Mouse (Mus musculus) forebrain, postnatal 0 days (tissue): ENCODE data around the gene Ryk. TPM values are rescaled to one million over a fixed set of nuclear protein-coding genes. Genes with fewer than 3 reads are reported as not detected.

Experiments
- ATAC-seq: fragments of 200-750 bp; cut with Nextera tagmentation; 2 replicates; pipeline ENCODE4 v1.8.0; 2017; ENCODE audit warnings: mild to moderate bottlenecking, moderate library complexity
- DNase-seq: peaks from one replicate; pipeline ENCODE4 v3.0.0-alpha.2; 2015
- H3K27ac ChIP-seq: fragments of 300-500 bp; sonication (generic); 2 replicates; pipeline ENCODE4 v1.5.1; 2014; ENCODE audit warnings: low read depth, mild to moderate bottlenecking, antibody characterized with exemption, low read length, moderate library complexity, mixed read lengths
- H3K27me3 ChIP-seq: fragments of 300-500 bp; sonication (generic); 2 replicates; pipeline ENCODE4 v1.6.1; 2014; ENCODE audit warnings: mild to moderate bottlenecking, low read length, mixed read lengths; ENCODE audit not compliant: insufficient read depth
- H3K36me3 ChIP-seq: fragments of 300-500 bp; sonication (generic); 2 replicates; pipeline ENCODE4 v1.6.1; 2014; ENCODE audit warnings: mild to moderate bottlenecking, moderate library complexity; ENCODE audit not compliant: insufficient read depth
- H3K4me1 ChIP-seq: fragments of 300-500 bp; sonication (generic); 2 replicates; pipeline ENCODE4 v1.6.1; 2014; ENCODE audit warnings: antibody characterized with exemption; ENCODE audit not compliant: insufficient read depth
- H3K4me2 ChIP-seq: fragments of 300-500 bp; sonication (generic); 2 replicates; pipeline ENCODE4 v1.6.1; 2014; ENCODE audit warnings: low read depth, mild to moderate bottlenecking, moderate library complexity
- H3K4me3 ChIP-seq: fragments of 300-500 bp; sonication (generic); 2 replicates; pipeline ENCODE4 v1.5.1; 2014; ENCODE audit warnings: low read depth, low read length, mixed read lengths
- H3K9ac ChIP-seq: fragments of 300-500 bp; sonication (generic); 2 replicates; pipeline ENCODE4 v1.6.1; 2014; ENCODE audit warnings: mild to moderate bottlenecking
- H3K9me3 ChIP-seq: fragments of 300-500 bp; sonication (generic); 2 replicates; pipeline ENCODE4 v1.6.1; 2016; ENCODE audit warnings: low read length
- CTCF ChIP-seq: sonication (generic); IDR thresholded peaks from 2 replicates; pipeline ENCODE4 v1.5.1; 2016; ENCODE audit warnings: antibody characterized with exemption, control low read depth, low read depth
- WGBS: fragments of 180-500 bp; shearing (Covaris S2); extraction: QIAGEN DNeasy Blood & Tissue Kit; methylation state at CpG from one replicate; pipeline ENCODE4 v1.1.7; 2014; 5-methylcytosine and 5-hydroxymethylcytosine counted together
- polyA plus RNA-seq: library from polyadenylated mRNA; unstranded; fragments of >200 nt; fragmentation: Nextera tagmentation; extraction: Ambion mirVana; gene quantifications from 2 replicates; pipeline ENCODE4 v1.2.1, GENCODE M21; 2015
- total RNA-seq: library from RNA; depleted of rRNA; stranded (reverse); fragments of >200 nt; gene quantifications from 2 replicates; pipeline ENCODE4 v1.2.3, GENCODE M21; 2014

Gene Ryk
- total and polyA plus RNA-seq, 2 experiments from 2014 or later = 16.6 to 59.5 TPM

- Histone ChIP-seq H3K4me1 (peaks cover 27% of the 10 kb centered on the region), H3K9me3 (no peaks in the 10 kb centered on the region), H3K4me2 (no peak overlapping the region), H3K27ac (no peak overlapping the region), H3K9ac (no peak overlapping the region), H3K4me3 (no peak overlapping the region), H3K36me3 (no peaks in the 10 kb centered on the region), H3K27me3 (no peaks in the 10 kb centered on the region)
- WGBS = 47% methylated on average over 1 of the region's 1 CpGs
- no peak for DNase-seq
- TF ChIP-seq CTCF = no peak
- ATAC-seq = no peak
Observed at GRCm38 (mm10) chr9:102841832-102842231, 7.1 kb downstream of the Ryk start.

GRCm38 (mm10) chr9:102842498-102842897 is 7.8 kb downstream of the Ryk start:
- WGBS = 38% methylated on average over 8 of the region's 8 CpGs
- no peak for ATAC-seq
- peaks cover 22% of the 10 kb centered on the region for H3K4me1 ChIP-seq
- H3K27ac ChIP-seq = no peak overlapping the region
- no peaks in the 10 kb centered on the region for H3K27me3 ChIP-seq
- no peak overlapping the region for H3K4me3 ChIP-seq
- no peaks in the 10 kb centered on the region for H3K9me3 ChIP-seq
- DNase-seq = no peak
- no peak overlapping the region for H3K9ac ChIP-seq
- H3K36me3 ChIP-seq = no peaks in the 10 kb centered on the region
- no peak overlapping the region for H3K4me2 ChIP-seq
- no peak for TF ChIP-seq CTCF

DNA sequence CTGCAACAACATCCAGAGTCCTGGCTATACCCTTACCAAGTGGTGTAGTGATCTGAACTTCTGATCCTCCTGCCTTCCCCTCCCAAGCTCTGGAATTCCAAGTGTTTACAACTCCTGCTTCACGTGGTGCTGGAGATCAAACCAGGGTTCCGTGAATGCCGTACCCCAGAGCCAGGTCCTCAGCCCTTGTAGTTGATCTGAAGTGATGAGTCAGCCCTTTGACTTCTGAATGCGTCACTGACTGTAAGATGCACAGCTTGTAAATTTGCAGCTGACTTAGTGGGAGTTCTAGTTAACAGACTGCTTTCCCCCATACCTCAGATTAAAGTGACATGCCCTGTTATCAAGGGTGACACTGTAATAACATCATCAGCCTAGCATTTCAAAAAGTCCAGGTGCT is 8.9 kb downstream of the Ryk start:
- Histone ChIP-seq H3K36me3 (no peaks in the 10 kb centered on the region), H3K27me3 (no peaks in the 10 kb centered on the region), H3K9ac (no peak overlapping the region), H3K4me3 (no peak overlapping the region), H3K27ac (no peak overlapping the region), H3K4me2 (no peak overlapping the region), H3K4me1 (peaks cover 28% of the 10 kb centered on the region), H3K9me3 (no peaks in the 10 kb centered on the region)
- no peak for TF ChIP-seq CTCF
- DNase-seq (no peak), ATAC-seq (no peak)
- 47% methylated on average over 4 of the region's 4 CpGs for WGBS

GRCm38 (mm10) chr9:102845851-102846250 is 11.1 kb downstream of the Ryk start:
- no peak overlapping the region for H3K27ac ChIP-seq
- H3K27me3 ChIP-seq = no peaks in the 10 kb centered on the region
- no peak for TF ChIP-seq CTCF
- no peaks in the 10 kb centered on the region for H3K36me3 ChIP-seq
- H3K4me1 ChIP-seq = peaks cover 22% of the 10 kb centered on the region
- H3K9me3 ChIP-seq = no peaks in the 10 kb centered on the region
- no peak overlapping the region for H3K4me3 ChIP-seq
- no peak overlapping the region for H3K4me2 ChIP-seq
- WGBS = 76% methylated on average over 6 of the region's 6 CpGs
- no peak overlapping the region for H3K9ac ChIP-seq
- ATAC-seq (no peak), DNase-seq (no peak)

- peaks cover 17% of the 10 kb centered on the region for H3K4me1 ChIP-seq
- no peaks in the 10 kb centered on the region for H3K9me3 ChIP-seq
- H3K4me2 ChIP-seq = no peak overlapping the region
- H3K36me3 ChIP-seq = no peaks in the 10 kb centered on the region
- no peak overlapping the region for H3K4me3 ChIP-seq
- ATAC-seq (no peak), DNase-seq (no peak)
- no peak overlapping the region for H3K9ac ChIP-seq
- no peak overlapping the region for H3K27ac ChIP-seq
- 71% methylated on average over 5 of the region's 5 CpGs for WGBS
- TF ChIP-seq CTCF = no peak
- H3K27me3 ChIP-seq = no peaks in the 10 kb centered on the region
Observed at GRCm38 (mm10) chr9:102846348-102846747, 11.6 kb downstream of the Ryk start.

DNA sequence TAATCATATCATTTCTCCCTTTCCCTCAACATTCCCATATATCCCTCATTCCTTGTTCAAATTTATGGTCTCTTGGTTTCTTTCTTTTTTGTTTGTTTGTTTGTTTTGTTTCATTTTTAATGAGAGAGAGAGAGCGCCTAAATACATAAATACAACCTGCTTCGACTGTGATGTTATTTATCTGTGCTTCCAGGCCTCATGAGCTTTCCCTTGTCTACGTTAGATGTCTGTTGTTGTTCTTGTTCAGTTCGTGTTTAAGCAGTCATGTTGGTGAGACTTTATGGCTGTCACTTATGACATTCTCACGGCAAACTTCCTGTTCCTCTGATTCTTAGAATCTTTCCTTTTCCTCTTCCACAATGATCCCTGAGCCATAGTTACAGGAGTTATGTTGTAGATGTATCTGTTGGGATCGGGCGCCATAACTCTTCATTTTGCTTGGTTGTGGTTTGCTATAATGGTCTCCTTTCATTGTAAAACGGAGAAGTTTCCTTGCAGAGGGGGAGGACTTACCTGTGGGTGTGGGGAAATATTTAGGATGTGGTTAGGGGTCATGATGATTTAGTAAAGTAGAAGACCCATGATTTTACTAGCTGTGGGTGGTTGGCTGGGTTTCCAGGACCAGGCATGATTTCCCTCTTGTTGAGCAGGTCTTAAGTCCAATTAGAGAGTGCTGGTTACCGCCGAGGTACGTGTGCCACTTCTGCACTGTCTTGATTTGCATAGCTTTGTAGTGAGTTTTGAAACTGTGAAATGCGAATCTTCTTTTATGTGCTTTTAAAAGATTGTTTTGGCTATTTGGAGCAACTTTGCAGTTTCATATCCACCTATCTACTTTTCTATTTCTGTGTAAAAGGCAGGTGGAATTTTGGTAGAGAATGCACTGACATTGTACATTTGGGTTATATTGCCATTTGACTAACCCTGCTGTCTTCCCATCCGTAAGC is 17.6 kb downstream of the Ryk start:
- TF ChIP-seq CTCF = no peak
- H3K27ac ChIP-seq = no peak overlapping the region
- no peak for ATAC-seq

GRCm38 (mm10) chr9:102857856-102858255 is 23.1 kb downstream of the Ryk start:
- H3K4me3 ChIP-seq = no peak overlapping the region
- H3K27me3 ChIP-seq = no peaks in the 10 kb centered on the region
- H3K4me2 ChIP-seq = no peak overlapping the region
- ATAC-seq (no peak), DNase-seq (no peak)
- TF ChIP-seq CTCF = no peak
- H3K9me3 ChIP-seq = no peaks in the 10 kb centered on the region
- H3K4me1 ChIP-seq = 0 out of 2 replicates have a peak, but pooled peaks cover 4% of the 10 kb centered on the region
- 85% methylated on average over 2 of the region's 2 CpGs for WGBS
- H3K9ac ChIP-seq = no peak overlapping the region
- no peaks in the 10 kb centered on the region; the same call in 1 of the 2 replicates for H3K36me3 ChIP-seq
- H3K27ac ChIP-seq = no peak overlapping the region

More for the DNA sequence above, 17.6 kb downstream of the Ryk start:
- H3K4me3 ChIP-seq = no peak overlapping the region
- no peaks in the 10 kb centered on the region for H3K9me3 ChIP-seq
- no peaks in the 10 kb centered on the region for H3K27me3 ChIP-seq
- peaks cover 6% of the 10 kb centered on the region; the same call in 1 of the 2 replicates for H3K4me1 ChIP-seq
- no peak overlapping the region for H3K9ac ChIP-seq
- no peak for DNase-seq
- no peak overlapping the region for H3K4me2 ChIP-seq
- WGBS = 90% methylated on average over 13 of the region's 13 CpGs
- no peaks in the 10 kb centered on the region for H3K36me3 ChIP-seq
